Mouse (Mus musculus): Measurements from ENCODE around the gene Igf2. TPM values are rescaled to one million over a fixed set of nuclear protein-coding genes. Genes with fewer than 3 reads are reported as not detected.

The Igf2 gene
- polyA plus RNA-seq (2016; fragmentation: Nextera tagmentation; extraction: Ambion mirVana): 151 and 161 TPM in 2 replicates

DNA sequence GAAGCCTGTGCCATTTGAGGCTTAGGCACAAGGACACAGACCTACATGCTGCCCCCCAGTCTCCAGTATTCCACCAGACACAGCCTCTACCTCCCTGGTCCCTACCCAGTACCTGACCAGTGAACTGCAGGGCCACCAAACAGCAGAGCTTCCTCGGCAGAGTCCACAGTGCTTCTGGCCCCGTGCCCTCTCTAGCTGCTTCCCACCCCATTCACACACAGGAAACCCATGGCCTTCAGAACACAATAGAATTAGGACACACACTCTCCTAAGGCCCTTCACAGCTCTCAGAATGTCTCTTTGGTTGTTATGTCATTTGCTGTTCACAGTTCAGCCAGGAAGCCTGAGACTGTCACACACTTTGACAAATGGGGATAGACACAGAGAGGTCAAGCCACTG, at the start of gene Igf2:
TSS of gene Igf2 (minus strand) at position 158 of the 400 bp plus-strand sequence.
- H3K27me3 ChIP-seq (ENCODE audit: low read depth, poor library complexity, severe bottlenecking): peaks cover 63% of the 10 kb centered on the region
- peaks cover 33% of the 10 kb centered on the region for H3K9me3 ChIP-seq (replicated peaks)
- peak; percentile 10 for DNase-seq (ENCODE audit: low spot score)
- no peaks in the 10 kb centered on the region for H3K36me3 ChIP-seq
- 77% methylated on average over 2 of the region's 2 CpGs for WGBS
- no peak within 1 kb of the TSS for H3K27ac ChIP-seq (replicated peaks)
- H3K4me1 ChIP-seq: peaks cover 6% of the 10 kb centered on the region
- no peak within 1 kb of the TSS for H3K4me3 ChIP-seq

DNA sequence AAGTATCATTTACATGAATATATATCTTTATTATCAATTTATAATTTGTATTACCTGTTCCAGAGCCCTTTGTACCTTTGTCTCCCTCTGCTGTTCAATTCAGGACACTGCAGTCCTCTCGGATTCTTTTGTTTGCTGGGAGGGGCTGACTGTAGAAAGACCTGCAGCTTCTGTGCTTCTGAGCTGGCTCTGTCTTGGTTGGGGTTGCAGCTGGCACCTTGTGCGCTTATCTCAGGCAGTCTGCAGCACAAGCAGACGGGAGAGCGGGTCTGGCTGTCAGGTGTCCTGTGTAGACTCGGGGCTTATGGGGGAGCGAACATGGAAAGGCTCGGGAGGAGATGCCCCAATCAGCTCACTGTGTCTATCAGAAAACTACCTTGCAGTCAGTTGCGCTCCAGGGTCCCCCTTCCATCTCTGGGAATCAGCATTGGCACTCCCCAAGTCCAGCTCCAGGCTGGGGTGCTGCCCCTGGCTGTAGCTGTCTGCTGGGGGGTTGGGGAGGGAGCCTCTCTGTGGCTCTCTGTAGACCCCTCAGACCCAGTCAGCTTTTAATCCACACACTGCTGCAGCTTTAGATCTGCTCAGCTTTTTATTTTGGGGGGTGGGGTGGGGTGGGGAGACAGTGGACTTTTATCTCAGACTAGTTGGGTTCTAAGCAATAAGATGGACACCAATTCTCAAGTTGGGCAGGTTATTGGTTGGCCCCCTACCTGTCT, 48.3 kb upstream of the Igf2 start:
- peak overlapping the region; percentile 48 for H3K4me3 ChIP-seq
- H3K27me3 ChIP-seq (ENCODE audit: low read depth, poor library complexity, severe bottlenecking): no peaks in the 10 kb centered on the region
- H3K27ac ChIP-seq (replicated peaks): peak overlapping the region; percentile 84
- peak; percentile 67 for DNase-seq (ENCODE audit: low spot score)
- no peaks in the 10 kb centered on the region for H3K9me3 ChIP-seq (replicated peaks)
- H3K36me3 ChIP-seq: no peaks in the 10 kb centered on the region
- 21% methylated on average over 8 of the region's 8 CpGs for WGBS
- H3K4me1 ChIP-seq: peaks cover 4% of the 10 kb centered on the region

DNA sequence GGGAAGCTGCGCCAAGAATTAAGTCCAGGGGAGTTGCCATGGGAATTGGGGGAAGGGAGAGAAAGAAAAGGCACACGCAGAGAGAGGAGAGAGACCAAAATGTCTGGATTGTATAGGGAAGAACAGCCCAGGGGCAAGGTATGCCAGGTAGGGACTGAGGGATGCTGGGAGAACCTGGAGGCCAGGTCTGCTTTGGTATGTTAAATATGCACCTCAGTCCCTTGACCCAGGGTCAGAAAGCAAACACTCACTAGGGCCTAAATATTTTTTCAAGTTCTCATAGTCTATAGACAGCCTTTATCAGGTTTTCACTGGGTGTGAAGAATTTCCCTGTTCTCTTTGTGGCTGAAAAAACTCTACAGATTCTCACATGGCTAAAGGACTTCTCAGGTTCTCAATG, 40.3 kb upstream of the Igf2 start:
- no peak overlapping the region for H3K27ac ChIP-seq (replicated peaks)
- no peaks in the 10 kb centered on the region for H3K4me1 ChIP-seq
- H3K36me3 ChIP-seq: no peaks in the 10 kb centered on the region
- H3K9me3 ChIP-seq (replicated peaks): no peaks in the 10 kb centered on the region
- DNase-seq (ENCODE audit: low spot score): no peak
- no peaks in the 10 kb centered on the region for H3K27me3 ChIP-seq (ENCODE audit: low read depth, poor library complexity, severe bottlenecking)
- no peak overlapping the region for H3K4me3 ChIP-seq
- WGBS: 85% methylated on average over 2 of the region's 2 CpGs

DNA sequence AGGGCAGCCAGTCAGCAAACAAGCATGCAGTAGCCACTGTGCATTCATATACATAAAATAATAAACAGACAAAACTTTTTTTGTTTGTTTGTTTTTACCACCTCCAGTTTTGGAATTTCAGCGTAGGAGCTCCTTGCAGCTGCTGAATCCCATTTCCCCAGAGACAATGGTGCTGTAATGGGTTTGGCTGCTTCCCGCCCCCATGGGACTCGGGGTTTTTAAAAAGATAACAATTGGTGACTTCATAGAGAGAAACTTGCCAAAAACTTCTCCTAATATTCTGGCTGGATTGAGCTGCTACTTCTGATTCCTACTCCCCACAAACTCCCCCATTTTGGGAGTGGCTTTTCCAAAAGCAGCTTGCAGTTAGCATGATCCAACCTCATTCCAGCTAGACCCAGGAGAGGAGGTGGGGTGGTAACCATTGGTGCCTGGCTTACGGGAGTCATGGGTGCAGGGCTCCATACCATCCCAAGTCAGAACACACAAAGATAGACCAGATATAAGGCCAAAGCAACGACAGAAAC, 32.8 kb upstream of the Igf2 start:
- Histone ChIP-seq H3K4me3 (no peak overlapping the region), H3K27me3 (ENCODE audit: low read depth, poor library complexity, severe bottlenecking) (no peaks in the 10 kb centered on the region), H3K4me1 (no peaks in the 10 kb centered on the region), H3K36me3 (no peaks in the 10 kb centered on the region), H3K9me3 (replicated peaks) (no peaks in the 10 kb centered on the region), H3K27ac (replicated peaks) (no peak overlapping the region)
- 71% methylated on average over 5 of the region's 5 CpGs for WGBS
- no peak for DNase-seq (ENCODE audit: low spot score)

DNA sequence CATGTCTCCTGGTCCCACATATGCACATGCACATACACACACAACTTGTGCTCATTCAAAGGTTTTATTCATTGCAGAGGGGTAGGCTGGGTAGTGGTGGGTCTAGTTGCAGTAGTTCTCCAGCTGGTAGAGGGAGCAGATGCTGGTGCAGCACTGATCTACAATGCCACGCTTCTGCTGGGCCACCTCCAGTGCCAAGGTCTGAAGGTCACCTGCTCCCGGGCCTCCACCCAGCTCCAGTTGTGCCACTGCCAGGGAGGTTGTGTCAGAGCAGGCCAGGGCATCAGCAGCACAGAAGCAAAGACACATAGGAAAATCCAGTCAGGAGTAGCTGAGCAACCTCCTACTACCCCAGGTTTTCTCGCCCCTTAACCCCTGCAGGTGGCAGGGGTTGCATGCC, 12.0 kb upstream of the Igf2 start:
- Histone ChIP-seq H3K4me3 (no peak overlapping the region), H3K27ac (replicated peaks) (no peak overlapping the region), H3K4me1 (no peaks in the 10 kb centered on the region), H3K36me3 (no peaks in the 10 kb centered on the region), H3K9me3 (replicated peaks) (no peaks in the 10 kb centered on the region), H3K27me3 (ENCODE audit: low read depth, poor library complexity, severe bottlenecking) (no peaks in the 10 kb centered on the region)
- WGBS: 87% methylated on average over 3 of the region's 3 CpGs
- no peak for DNase-seq (ENCODE audit: low spot score)

DNA sequence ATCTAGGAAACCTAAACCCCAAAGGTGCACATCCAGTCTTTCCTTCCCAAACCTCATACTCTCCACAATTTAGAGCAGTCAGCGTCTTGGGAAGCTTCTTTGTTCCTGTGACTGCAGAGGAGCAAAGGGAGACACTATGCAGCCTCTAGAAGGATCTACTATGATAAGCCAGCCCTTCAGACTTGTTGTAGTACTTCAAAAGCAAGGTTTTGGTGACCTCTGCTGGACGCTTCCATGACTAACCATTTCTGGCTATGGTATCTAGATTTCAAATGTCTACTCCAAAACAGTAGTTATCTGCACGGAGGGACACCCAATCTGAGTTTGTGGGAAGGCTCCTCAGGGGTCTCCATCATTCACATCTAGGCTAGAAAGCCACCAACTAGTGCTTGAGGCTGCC, 9.0 kb upstream of the Igf2 start:
- no peak overlapping the region for H3K4me3 ChIP-seq
- H3K36me3 ChIP-seq: no peaks in the 10 kb centered on the region
- no peaks in the 10 kb centered on the region for H3K27me3 ChIP-seq (ENCODE audit: low read depth, poor library complexity, severe bottlenecking)
- WGBS: 14% methylated on average over 3 of the region's 3 CpGs
- peaks cover 13% of the 10 kb centered on the region for H3K9me3 ChIP-seq (replicated peaks)
- no peaks in the 10 kb centered on the region for H3K4me1 ChIP-seq
- no peak for DNase-seq (ENCODE audit: low spot score)
- no peak overlapping the region for H3K27ac ChIP-seq (replicated peaks)

DNA sequence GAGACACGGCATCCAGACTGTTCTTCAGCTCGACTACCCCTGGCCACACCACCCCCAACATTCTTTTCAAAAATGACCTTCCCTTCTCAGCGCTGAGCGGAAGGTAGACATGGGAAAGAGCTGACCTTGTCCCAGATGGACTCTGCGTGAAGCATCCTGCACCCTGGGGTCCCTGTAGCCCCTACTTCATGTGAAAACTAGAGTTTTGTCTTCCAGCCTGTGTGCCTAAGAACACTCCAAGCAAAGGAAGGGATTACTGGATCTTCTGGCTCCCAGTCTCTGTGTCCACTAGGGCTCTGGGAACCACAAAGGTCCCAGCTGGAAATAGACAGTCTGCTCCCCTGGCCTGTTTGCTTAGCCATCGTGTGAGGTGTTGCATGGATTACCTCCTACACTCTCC, 8.5 kb upstream of the Igf2 start:
- Histone ChIP-seq H3K27ac (replicated peaks) (no peak overlapping the region), H3K36me3 (no peaks in the 10 kb centered on the region), H3K9me3 (replicated peaks) (peaks cover 18% of the 10 kb centered on the region), H3K4me3 (no peak overlapping the region), H3K4me1 (no peaks in the 10 kb centered on the region), H3K27me3 (ENCODE audit: low read depth, poor library complexity, severe bottlenecking) (no peaks in the 10 kb centered on the region)
- no peak for DNase-seq (ENCODE audit: low spot score)
- 73% methylated on average over 6 of the region's 6 CpGs for WGBS

DNA sequence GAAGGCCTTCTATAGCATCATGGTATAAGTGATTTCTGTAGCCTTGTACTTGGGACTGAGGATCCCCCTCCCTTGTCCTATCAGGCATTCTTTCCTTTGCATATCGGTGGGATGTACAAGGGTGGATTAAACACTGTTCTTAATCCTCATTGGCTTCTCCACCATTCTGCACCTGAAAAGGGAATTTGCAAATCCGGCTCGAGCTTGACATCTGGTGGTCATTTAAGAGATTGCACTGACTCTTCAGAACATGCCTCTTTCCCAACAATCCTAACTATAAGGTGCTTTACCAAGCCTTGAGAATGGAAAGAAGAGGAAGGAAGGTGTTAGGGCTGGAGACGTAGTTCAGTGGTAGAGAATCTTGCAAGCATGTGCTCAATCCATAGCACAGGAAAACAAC, 5.5 kb upstream of the Igf2 start:
- no peaks in the 10 kb centered on the region for H3K4me1 ChIP-seq
- H3K4me3 ChIP-seq: no peak overlapping the region
- DNase-seq (ENCODE audit: low spot score): peak; percentile 35
- H3K9me3 ChIP-seq (replicated peaks): peaks cover 36% of the 10 kb centered on the region
- H3K36me3 ChIP-seq: no peaks in the 10 kb centered on the region
- H3K27me3 ChIP-seq (ENCODE audit: low read depth, poor library complexity, severe bottlenecking): peaks cover 9% of the 10 kb centered on the region
- 16% methylated on average over 4 of the region's 4 CpGs for WGBS
- no peak overlapping the region for H3K27ac ChIP-seq (replicated peaks)

DNA sequence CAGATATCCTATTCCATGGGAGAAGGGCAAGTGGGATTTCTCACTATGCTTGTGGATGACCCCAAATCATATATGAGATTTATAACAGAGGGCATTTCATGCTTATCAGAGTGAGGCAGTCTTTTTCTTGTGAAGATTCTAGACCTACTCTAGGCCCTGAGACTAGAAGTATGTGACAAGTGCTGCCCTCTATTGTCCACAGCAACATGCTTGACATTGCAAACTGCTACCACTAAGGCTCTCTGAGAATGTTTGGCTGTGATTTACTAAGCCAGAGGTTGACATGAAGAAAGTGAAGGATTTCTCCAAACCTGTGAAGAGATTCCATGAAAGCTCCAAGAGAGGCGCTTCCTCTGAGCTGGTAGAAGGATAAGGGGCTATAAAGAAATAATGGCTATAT, 4.5 kb upstream of the Igf2 start:
- no peaks in the 10 kb centered on the region for H3K4me1 ChIP-seq
- no peaks in the 10 kb centered on the region for H3K36me3 ChIP-seq
- DNase-seq (ENCODE audit: low spot score): no peak
- no peak overlapping the region for H3K27ac ChIP-seq (replicated peaks)
- peaks cover 36% of the 10 kb centered on the region for H3K9me3 ChIP-seq (replicated peaks)
- no peak overlapping the region for H3K4me3 ChIP-seq
- peaks cover 19% of the 10 kb centered on the region for H3K27me3 ChIP-seq (ENCODE audit: low read depth, poor library complexity, severe bottlenecking)
- WGBS: 90% methylated on average over 1 of the region's 1 CpGs

DNA sequence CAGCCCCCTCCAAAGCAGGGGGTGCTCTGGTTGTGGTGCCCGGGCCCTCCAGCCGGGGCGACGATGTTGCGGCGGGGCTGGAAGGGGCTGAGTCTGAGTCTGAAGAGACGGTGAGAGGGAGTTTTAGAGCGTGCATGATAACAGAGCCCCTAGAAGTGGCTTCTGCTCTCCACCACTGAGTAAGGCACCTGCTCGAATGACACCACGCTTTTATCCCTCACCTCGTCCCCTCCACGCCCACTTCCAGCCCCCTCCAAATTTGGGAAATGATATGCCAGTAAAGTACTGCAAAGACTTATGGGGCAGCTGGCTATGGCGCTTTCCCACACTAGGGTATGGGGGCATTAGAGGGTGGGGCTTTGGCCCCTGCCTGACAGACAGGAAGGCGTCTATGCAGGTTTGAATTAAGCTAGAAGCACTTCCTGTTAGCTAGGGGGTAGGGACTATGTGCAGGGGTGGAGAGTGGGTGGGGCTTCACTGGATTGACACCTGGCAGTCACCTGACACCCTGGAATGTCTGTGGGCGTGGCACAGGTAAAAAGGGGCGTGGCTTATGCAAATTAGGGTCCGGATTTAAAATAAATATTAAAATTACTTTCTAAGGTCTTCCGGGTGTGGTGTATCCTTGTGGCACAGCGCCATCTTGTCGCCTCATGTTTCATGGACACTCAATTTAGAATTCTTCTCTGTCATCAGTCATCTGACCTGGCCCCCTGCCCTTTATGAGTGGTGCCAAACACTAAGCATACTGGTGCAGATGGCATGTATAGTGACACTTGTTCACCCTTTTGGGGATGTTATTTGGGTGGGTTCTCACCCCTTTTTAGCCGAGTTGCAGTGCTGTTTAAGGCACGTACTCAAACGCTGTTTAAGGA, 3.4 kb upstream of the Igf2 start, which contains the start of gene Gm49394:
TSS of gene Gm49394 (minus strand) at position 192 of the 875 bp plus-strand sequence.
- Histone ChIP-seq H3K27me3 (ENCODE audit: low read depth, poor library complexity, severe bottlenecking) (peaks cover 30% of the 10 kb centered on the region), H3K4me3 (no peak within 1 kb of the TSS), H3K4me1 (no peaks in the 10 kb centered on the region), H3K27ac (replicated peaks) (no peak within 1 kb of the TSS), H3K36me3 (no peaks in the 10 kb centered on the region), H3K9me3 (replicated peaks) (peaks cover 36% of the 10 kb centered on the region)
- peak; percentile 11 for DNase-seq (ENCODE audit: low spot score)
- 84% methylated on average over 23 of the region's 23 CpGs for WGBS

DNA sequence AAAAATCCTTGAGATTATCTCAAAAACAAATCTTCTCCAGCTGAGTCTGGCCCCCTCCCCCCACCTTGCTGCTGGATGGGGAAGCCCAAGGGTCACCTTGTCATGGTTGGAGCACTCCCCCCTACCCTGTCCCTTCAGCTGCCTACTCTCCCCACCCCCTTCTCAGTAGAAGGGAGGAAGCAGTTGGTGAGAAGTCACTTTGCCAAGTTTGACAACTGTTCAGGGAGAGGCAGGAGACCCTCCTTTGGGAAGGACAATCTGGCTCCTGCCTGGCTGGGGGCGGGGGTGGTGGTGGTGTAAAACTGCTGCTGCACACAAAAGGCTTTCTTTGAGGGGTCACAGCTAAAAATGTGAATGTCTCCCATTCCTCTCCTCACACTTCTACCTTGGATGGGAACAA, 1.7 kb upstream of the Igf2 start:
- 89% methylated on average over 1 of the region's 1 CpGs for WGBS
- DNase-seq (ENCODE audit: low spot score): peak; percentile 9
- Histone ChIP-seq H3K4me3 (no peak overlapping the region), H3K36me3 (no peaks in the 10 kb centered on the region), H3K4me1 (peaks cover 6% of the 10 kb centered on the region), H3K27ac (replicated peaks) (no peak overlapping the region), H3K27me3 (ENCODE audit: low read depth, poor library complexity, severe bottlenecking) (peaks cover 46% of the 10 kb centered on the region), H3K9me3 (replicated peaks) (peaks cover 36% of the 10 kb centered on the region)

DNA sequence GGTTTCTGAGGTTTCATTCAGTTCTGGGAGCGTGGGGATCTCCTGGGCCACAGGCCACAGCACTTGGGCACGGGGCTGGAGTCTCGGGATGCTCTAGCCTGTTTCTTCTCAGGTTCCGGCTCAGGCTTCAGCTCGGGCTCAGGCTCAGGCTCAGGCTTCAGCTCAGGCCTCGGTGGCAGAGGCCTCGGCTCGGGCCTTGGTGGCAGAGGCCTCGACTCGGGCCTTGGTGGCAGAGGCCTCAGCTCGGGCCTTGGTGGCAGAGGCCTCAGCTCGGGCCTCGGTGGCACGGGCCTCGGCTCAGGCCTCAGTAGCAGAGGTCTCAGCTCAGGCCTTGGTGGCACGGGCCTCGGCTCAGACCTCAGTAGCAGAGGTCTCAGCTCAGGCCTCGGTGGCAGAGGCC, 905 bp upstream of the Igf2 start:
- DNase-seq (ENCODE audit: low spot score): no peak
- Histone ChIP-seq H3K27ac (replicated peaks) (no peak overlapping the region), H3K36me3 (no peaks in the 10 kb centered on the region), H3K4me1 (peaks cover 6% of the 10 kb centered on the region), H3K27me3 (ENCODE audit: low read depth, poor library complexity, severe bottlenecking) (peaks cover 55% of the 10 kb centered on the region), H3K9me3 (replicated peaks) (peaks cover 36% of the 10 kb centered on the region), H3K4me3 (no peak overlapping the region)
- 95% methylated on average over 18 of the region's 18 CpGs for WGBS

DNA sequence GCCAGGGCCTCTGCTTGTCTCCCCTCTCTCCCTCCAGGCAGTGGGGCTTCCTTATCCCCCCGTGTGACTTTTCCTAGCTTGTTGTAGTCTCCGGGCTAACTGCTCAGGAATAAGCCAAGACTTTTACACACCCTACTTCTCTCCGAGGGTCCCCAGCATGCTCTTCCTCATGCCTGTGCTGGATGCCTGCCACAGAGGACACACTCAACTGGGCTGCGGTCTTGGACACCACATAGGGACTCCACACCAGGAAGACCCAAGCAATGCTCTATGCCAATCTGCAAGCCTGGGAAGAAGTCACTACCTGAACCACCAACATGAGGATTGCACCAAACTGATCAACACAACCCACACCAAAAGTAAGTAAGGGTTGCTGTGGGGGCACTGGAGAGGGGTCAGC, 507 bp downstream of the Igf2 start:
- 80% methylated on average over 4 of the region's 4 CpGs for WGBS
- Histone ChIP-seq H3K36me3 (no peaks in the 10 kb centered on the region), H3K27me3 (ENCODE audit: low read depth, poor library complexity, severe bottlenecking) (peaks cover 69% of the 10 kb centered on the region), H3K4me1 (peaks cover 8% of the 10 kb centered on the region), H3K27ac (replicated peaks) (no peak overlapping the region), H3K4me3 (no peak overlapping the region), H3K9me3 (replicated peaks) (peaks cover 28% of the 10 kb centered on the region)
- DNase-seq (ENCODE audit: low spot score): peak; percentile 10

Measured in midbrain, embryonic 10.5 days (tissue).